ENCODE assay signal across 31 mouse cellular contexts in genomic region chr11:68961596-68961995, GRCm38 (mm10). TPM values are rescaled to one million over a fixed set of nuclear protein-coding genes. Genes with fewer than 3 reads are reported as not detected.
DNase-seq lines count a peak whose midpoint lies in the region; ATAC-seq and TF ChIP-seq lines count a peak whose summit lies in the region.
"Had no signal": no experiment of that assay in that cellular context is flagged by ENCODE, and none has a peak within 500 bp of the region (broad histone marks: within the 10 kb centered on the region; RNA-seq: fewer than 3 reads in every experiment).

No protein-coding gene starts in this region.

- H3K9me3 ChIP-seq in MEL (replicated peaks; ENCODE audit: insufficient read depth, low read length), result no peaks in the 10 kb centered on the region
- H3K9me3 ChIP-seq in forebrain, embryonic 15.5 days, result no peaks in the 10 kb centered on the region
- H3K9me3 ChIP-seq: forebrain, embryonic 10.5 days; forebrain, embryonic 13.5 days; hindbrain, embryonic 10.5 days; hindbrain, embryonic 13.5 days; intestine, embryonic 15.5 days had no signal

- H3K4me3 ChIP-seq in MEL (ENCODE audit: control insufficient read depth in 1 of 2, insufficient read depth in 1 of 2, low read depth in 2 of 2, low read length in 2 of 2) (no peak overlapping the region), myocyte (no peak overlapping the region)
- no peak overlapping the region for H3K4me3 ChIP-seq in forebrain, embryonic 15.5 days
- H3K4me3 ChIP-seq: forebrain, embryonic 10.5 days; forebrain, embryonic 13.5 days; gastrocnemius, adult 2 months; hindbrain, embryonic 10.5 days; hindbrain, embryonic 13.5 days; intestine, embryonic 15.5 days had no signal

- no peak for TF ChIP-seq EP300 in MEL (IDR thresholded peaks at IDR 0.05; ENCODE audit: low read depth in 1 of 2, low read length in 2 of 2)

- H3K27me3 ChIP-seq in MEL (ENCODE audit: control insufficient read depth in 1 of 2, insufficient read depth in 2 of 2, low read length in 2 of 2) (no peaks in the 10 kb centered on the region), myocyte (ENCODE audit: control insufficient read depth, insufficient read depth, insufficient read length) (no peaks in the 10 kb centered on the region)
- peaks cover 2% of the 10 kb centered on the region; the same call in 1 of the 2 replicates for H3K27me3 ChIP-seq in forebrain, embryonic 15.5 days

- DNase-seq in 3134 (ENCODE audit: extremely low read depth, insufficient read length, low spot score), result peak; percentile 61
- peak; percentile 47 for DNase-seq in 416B (ENCODE audit: low read depth)
- peak; percentile 78 for DNase-seq in MEL (ENCODE audit: low read depth, low spot score)
- no peak for DNase-seq in ovary, adult 18-20 months (ENCODE audit: low spot score)
- DNase-seq: adrenal gland, adult 8-10 months; adrenal gland, postnatal 25 days; B cell, adult 2 months; cerebellum, adult 18-20 months; cerebellum, adult 9-10 months; cerebellum, postnatal 14 days; forebrain, postnatal 0 days; gastrocnemius, adult 2 months; gastrocnemius, postnatal 14 days; heart, postnatal 36 days had no signal

- no peak for TF ChIP-seq CTCF in MEL (IDR thresholded peaks at IDR 0.05 in 2 of 3, conservative IDR thresholded peaks at IDR 0.05 in 1 of 3; ENCODE audit: control insufficient read depth in 1 of 3, insufficient read depth in 1 of 3, low read depth in 2 of 3, low read length in 3 of 3, poor library complexity in 1 of 3, severe bottlenecking in 1 of 3)

- H3K36me3 ChIP-seq in MEL (ENCODE audit: control insufficient read depth in 1 of 2, insufficient read depth in 2 of 2, low read length in 2 of 2) (peaks cover 0 to 2% of the 10 kb centered on the region in 2 experiments; a peak in 2 of 4 replicates), myocyte (ENCODE audit: control insufficient read depth, insufficient read depth) (no peaks in the 10 kb centered on the region)
- no peaks in the 10 kb centered on the region for H3K36me3 ChIP-seq in forebrain, embryonic 15.5 days
- H3K36me3 ChIP-seq: forebrain, embryonic 10.5 days; hindbrain, embryonic 10.5 days; hindbrain, embryonic 13.5 days; intestine, embryonic 15.5 days had no signal

- no peak overlapping the region for H3ac ChIP-seq in myocyte (ENCODE audit: control insufficient read depth, insufficient read length)

- no peak overlapping the region for H3K9ac ChIP-seq in MEL (ENCODE audit: control insufficient read depth, low read depth, low read length, poor library complexity, severe bottlenecking)
- H3K9ac ChIP-seq in forebrain, embryonic 15.5 days (replicated peaks), result no peak overlapping the region
- H3K9ac ChIP-seq: forebrain, embryonic 13.5 days; forebrain, postnatal 0 days; hindbrain, embryonic 13.5 days; intestine, embryonic 15.5 days had no signal

- H3K79me2 ChIP-seq in MEL (ENCODE audit: control insufficient read depth, insufficient read depth, low read length, poor library complexity) (no peaks in the 10 kb centered on the region), myocyte (ENCODE audit: control insufficient read depth, insufficient read depth) (no peaks in the 10 kb centered on the region)

- H3K27ac ChIP-seq in MEL (ENCODE audit: control insufficient read depth, low read depth, low read length), result no peak overlapping the region
- H3K27ac ChIP-seq in forebrain, embryonic 15.5 days (replicated peaks), result no peak overlapping the region
- H3K27ac ChIP-seq: forebrain, embryonic 10.5 days; forebrain, embryonic 13.5 days; gastrocnemius, adult 2 months; hindbrain, embryonic 10.5 days; hindbrain, embryonic 13.5 days; intestine, embryonic 15.5 days had no signal

- TF ChIP-seq POLR2A in MEL (IDR thresholded peaks at IDR 0.05; ENCODE audit: control insufficient read depth in 1 of 2, insufficient read depth in 1 of 2, low read depth in 1 of 2, low read length in 2 of 2, poor library complexity in 1 of 2) (no peak), myocyte (IDR thresholded peaks at IDR 0.05; ENCODE audit: insufficient read length, low read depth) (no peak)

- TF ChIP-seq RAD21 in MEL (IDR thresholded peaks at IDR 0.05; ENCODE audit: low read depth, low read length), result no peak

- peaks cover 0 to 12% of the 10 kb centered on the region in 2 experiments; a peak in 3 of 4 replicates for H3K4me1 ChIP-seq in MEL (ENCODE audit: control insufficient read depth in 1 of 2, insufficient read depth in 2 of 2, low read length in 2 of 2)
- H3K4me1 ChIP-seq in forebrain, embryonic 15.5 days, result no peaks in the 10 kb centered on the region
- H3K4me1 ChIP-seq: forebrain, embryonic 13.5 days; hindbrain, embryonic 13.5 days; intestine, embryonic 15.5 days had no signal

- ATAC-seq in forebrain, embryonic 15.5 days (replicated peaks), result no peak
- no peak for ATAC-seq in megakaryocyte-erythroid progenitor cell, adult 5-6 weeks (replicated peaks; ENCODE audit: low FRiP score, low TSS enrichment, poor library complexity, severe bottlenecking)
- ATAC-seq: CD4-positive, CD25-positive, alpha-beta regulatory T cell, adult 4 months; forebrain, embryonic 13.5 days; forebrain, postnatal 0 days; hindbrain, embryonic 16.5 days; intestine, embryonic 15.5 days had no signal

- 83% methylated on average over 3 of the region's 3 CpGs for WGBS in forebrain, embryonic 15.5 days

- peak overlapping the region; percentile 35 for H3K4me2 ChIP-seq in myocyte (ENCODE audit: low read depth)
- H3K4me2 ChIP-seq in forebrain, embryonic 15.5 days (replicated peaks), result no peak overlapping the region
- H3K4me2 ChIP-seq: forebrain, embryonic 13.5 days; heart, embryonic 11.5 days; hindbrain, embryonic 13.5 days; intestine, embryonic 15.5 days had no signal

TF ChIP-seq in MEL, 35 proteins besides CTCF, POLR2A, EP300 and RAD21 (continues in another document):
- TF ChIP-seq POLR2AphosphoS5 (IDR thresholded peaks at IDR 0.05; ENCODE audit: borderline replicate concordance, low read depth, low read length) (no peak), UBTF (IDR thresholded peaks at IDR 0.05; ENCODE audit: borderline replicate concordance, insufficient read depth, low read depth, low read length) (no peak), KAT2A (conservative IDR thresholded peaks at IDR 0.05; ENCODE audit: low read depth, low read length) (no peak), MAFK (IDR thresholded peaks at IDR 0.05; ENCODE audit: borderline replicate concordance, low read depth, low read length) (no peak), MXI1 (IDR thresholded peaks at IDR 0.05; ENCODE audit: low read depth, low read length) (no peak)

TF ChIP-seq in myocyte, 11 proteins besides CTCF, POLR2A, EP300 and RAD21 (continues in another document):
- TF ChIP-seq MYOD1 (IDR thresholded peaks at IDR 0.05; ENCODE audit: control insufficient read depth in 1 of 3, insufficient read length in 2 of 3, low read depth in 2 of 3), result no peak
- TF ChIP-seq POLR2AphosphoS2 (IDR thresholded peaks at IDR 0.05; ENCODE audit: insufficient read length, low read depth), result no peak
- TF ChIP-seq E2F4 (IDR thresholded peaks at IDR 0.05; ENCODE audit: insufficient read depth), result no peak
- no peak for TF ChIP-seq TCF3 (IDR thresholded peaks at IDR 0.05; ENCODE audit: insufficient read length, low read depth)
- no peak for TF ChIP-seq CEBPB (IDR thresholded peaks at IDR 0.05; ENCODE audit: insufficient read depth, poor library complexity, severe bottlenecking)

RNA-seq across cellular contexts. Expression of gene Arhgef15, which starts 4.3 kb away (rescaled TPM):
- 0.23 TPM in 1 of 2 replicates, not detected in the other for total RNA-seq in MEL (2012; rRNA removed)
- under 1 TPM in 1 of 2 experiments, not detected in 1; 0.74 TPM for polyA plus RNA-seq in MEL (2012; ENCODE audit: insufficient read depth in 1 of 2, insufficient read length in 2 of 2, low read depth in 1 of 2, low replicate concordance in 2 of 2, missing spikeins in 1 of 2)
- polyA plus RNA-seq in myocyte (2012; fragmentation: generic; extraction: Trizol), result 0.49 TPM
- 7.0 and 8.2 TPM in 2 replicates for polyA plus RNA-seq in forebrain, embryonic 15.5 days (2015; fragmentation: Nextera tagmentation; extraction: Ambion mirVana)
- total RNA-seq in megakaryocyte-erythroid progenitor cell, adult 5-6 weeks (2014; fragmentation: Nextera tagmentation), result not detected in 2 replicates
- total RNA-seq in megakaryocyte-erythroid progenitor cell, adult 5-6 weeks (2017), result not detected in 2 replicates

RNA-seq across cellular contexts. Expression of gene Slc25a35, which starts 6.3 kb away (rescaled TPM):
- 3.3 and 4.9 TPM in 2 replicates for total RNA-seq in MEL (2012; rRNA removed)
- polyA plus RNA-seq in MEL (2012; ENCODE audit: insufficient read depth in 1 of 2, insufficient read length in 2 of 2, low read depth in 1 of 2, low replicate concordance in 2 of 2, missing spikeins in 1 of 2) (1 to 10 TPM in 1 of 2 experiments, not detected in 1; 3.3 TPM), myocyte (2012; fragmentation: generic; extraction: Trizol) (2.3 TPM)
- 1.5 and 1.7 TPM in 2 replicates for polyA plus RNA-seq in forebrain, embryonic 15.5 days (2015; fragmentation: Nextera tagmentation; extraction: Ambion mirVana)
- total RNA-seq in megakaryocyte-erythroid progenitor cell, adult 5-6 weeks (2014; fragmentation: Nextera tagmentation), result 2.6 and 3.6 TPM in 2 replicates
- 1.1 and 4.5 TPM in 2 replicates for total RNA-seq in megakaryocyte-erythroid progenitor cell, adult 5-6 weeks (2017)

RNA-seq across cellular contexts. Expression of gene Rangrf, which starts 13.4 kb away (rescaled TPM):
- 182 and 207 TPM in 2 replicates for total RNA-seq in MEL (2012; rRNA removed)
- polyA plus RNA-seq in MEL (2012; ENCODE audit: insufficient read depth in 1 of 2, insufficient read length in 2 of 2, low read depth in 1 of 2, low replicate concordance in 2 of 2, missing spikeins in 1 of 2) (100 to 1,000 TPM in 1 of 2 experiments, not detected in 1; 159 TPM), myocyte (2012; fragmentation: generic; extraction: Trizol) (56.4 TPM)
- polyA plus RNA-seq in forebrain, embryonic 15.5 days (2015; fragmentation: Nextera tagmentation; extraction: Ambion mirVana), result 37.0 and 39.3 TPM in 2 replicates
- total RNA-seq in megakaryocyte-erythroid progenitor cell, adult 5-6 weeks (2014; fragmentation: Nextera tagmentation), result 240 and 254 TPM in 2 replicates
- 69.1 and 104 TPM in 2 replicates for total RNA-seq in megakaryocyte-erythroid progenitor cell, adult 5-6 weeks (2017)

RNA-seq across cellular contexts. Expression of gene Odf4, which starts 34.7 kb away (rescaled TPM):
- total RNA-seq in MEL (2012; rRNA removed), result not detected in 2 replicates
- not detected for polyA plus RNA-seq in MEL (2012; ENCODE audit: insufficient read depth in 1 of 2, insufficient read length in 2 of 2, low read depth in 1 of 2, low replicate concordance in 2 of 2, missing spikeins in 1 of 2)
- polyA plus RNA-seq in myocyte (2012; fragmentation: generic; extraction: Trizol), result not detected
- 0.31 and 0.32 TPM in 2 replicates for polyA plus RNA-seq in forebrain, embryonic 15.5 days (2015; fragmentation: Nextera tagmentation; extraction: Ambion mirVana)
- not detected in 2 replicates for total RNA-seq in megakaryocyte-erythroid progenitor cell, adult 5-6 weeks (2014; fragmentation: Nextera tagmentation)
- not detected in 2 replicates for total RNA-seq in megakaryocyte-erythroid progenitor cell, adult 5-6 weeks (2017)
- total RNA-seq: ES-E14; gastrocnemius, adult 2 months; gastrocnemius, postnatal 14 days; gastrocnemius, postnatal 4 days; heart, postnatal 36 days had no signal
- polyA plus RNA-seq: CD4-positive, CD25-positive, alpha-beta regulatory T cell, adult 4 months; embryonic facial prominence, embryonic 11.5 days; embryonic facial prominence, embryonic 14.5 days; forebrain, embryonic 10.5 days; heart, embryonic 11.5 days; heart, embryonic 14.5 days; heart, postnatal 0 days; hindbrain, embryonic 10.5 days; intestine, embryonic 15.5 days had no signal

RNA-seq across cellular contexts. Expression of gene Pfas, which starts 46.7 kb away (rescaled TPM):
- total RNA-seq in MEL (2012; rRNA removed), result 124 and 130 TPM in 2 replicates
- 100 to 1,000 TPM in 1 of 2 experiments, 10 to 100 TPM in 1; 63.5 to 149 TPM for polyA plus RNA-seq in MEL (2012; ENCODE audit: insufficient read depth in 1 of 2, insufficient read length in 2 of 2, low read depth in 1 of 2, low replicate concordance in 2 of 2, missing spikeins in 1 of 2)
- 9.1 TPM for polyA plus RNA-seq in myocyte (2012; fragmentation: generic; extraction: Trizol)
- 22.5 and 26.3 TPM in 2 replicates for polyA plus RNA-seq in forebrain, embryonic 15.5 days (2015; fragmentation: Nextera tagmentation; extraction: Ambion mirVana)
- total RNA-seq in megakaryocyte-erythroid progenitor cell, adult 5-6 weeks (2014; fragmentation: Nextera tagmentation), result 101 and 128 TPM in 2 replicates
- 53.9 and 77.9 TPM in 2 replicates for total RNA-seq in megakaryocyte-erythroid progenitor cell, adult 5-6 weeks (2017)
